Mouse (Mus musculus) layer of hippocampus, adult 2 months (tissue): ENCODE measurements at regions not wholly inside any gene's neighbourhood (a gene's known extent, or its start where the extent isn't known, plus 50 kb on each side); places are given as distances from the start of the nearest gene placed in this dataset.

Experiments
- DNase-seq, 2 experiments: peaks; one replicate each; pipeline ENCODE4 v3.0.0; 2022; ENCODE audit warnings: low spot score in 2 of 2
- H3K27ac ChIP-seq: fragments of 200-600 bp; 2 replicates; pipeline ENCODE4 v1.8.1; 2022
- H3K4me3 ChIP-seq: fragments of 200-600 bp; 2 replicates; pipeline ENCODE4 v1.8.1; 2022; ENCODE audit warnings: mild to moderate bottlenecking
- CTCF ChIP-seq: fragments of 200-600 bp; conservative IDR thresholded peaks from 2 replicates; pipeline ENCODE4 v1.8.1; 2022; ENCODE audit warnings: antibody characterized with exemption, mild to moderate bottlenecking, moderate library complexity

- H3K4me3 ChIP-seq: no peak overlapping the region
- H3K27ac ChIP-seq: no peak overlapping the region
- no peak for TF ChIP-seq CTCF
- DNase-seq: no peak
Observed at GRCm38 (mm10) chr3:62786233-62786632, 181.3 kb upstream of the Gpr149 start.
